ENCODE assay signal across 13 mouse cellular contexts in genomic region chr1:160306336-160306735, GRCm38 (mm10).
A peak's percentile ranks its signal among the peaks of the same experiment; 100 is the strongest.
DNase-seq lines count a peak whose midpoint lies in the region; ATAC-seq lines count a peak whose summit lies in the region.
"Had no signal": no experiment of that assay in that cellular context is flagged by ENCODE, and none has a peak within 500 bp of the region (broad histone marks: within the 10 kb centered on the region; RNA-seq: fewer than 3 reads in every experiment).

No protein-coding gene starts in this region.

- peaks cover 19% of the 10 kb centered on the region; the same call in 1 of the 2 replicates for H3K4me1 ChIP-seq in lung, embryonic 15.5 days

- no peak overlapping the region for H3K9ac ChIP-seq in lung, embryonic 15.5 days
- H3K9ac ChIP-seq: embryonic facial prominence, embryonic 15.5 days; hindbrain, embryonic 14.5 days had no signal

- no peaks in the 10 kb centered on the region for H3K9me3 ChIP-seq in lung, embryonic 15.5 days
- H3K9me3 ChIP-seq: embryonic facial prominence, embryonic 15.5 days; heart, embryonic 10.5 days had no signal

- H3K36me3 ChIP-seq in lung, embryonic 15.5 days: no peaks in the 10 kb centered on the region
- H3K36me3 ChIP-seq: embryonic facial prominence, embryonic 15.5 days; heart, embryonic 10.5 days had no signal

- 51% methylated on average over 6 of the region's 6 CpGs for WGBS in lung, embryonic 15.5 days

- no peak for DNase-seq in lung, postnatal 10 days
- DNase-seq in liver: peak; percentile 47
- DNase-seq in thymus, postnatal 36 days: peak; percentile 52 to 70
- DNase-seq in right cerebral cortex, postnatal 10 days (ENCODE audit: low spot score in 2 of 2): no peak
- no peak for DNase-seq in Muller cell, postnatal 12 days (ENCODE audit: inconsistent ontology term)
- DNase-seq in right cerebral cortex, postnatal 36 days (ENCODE audit: low spot score in 2 of 2): no peak
- DNase-seq: cerebellum, postnatal 25 days; kidney, postnatal 36 days had no signal

- no peak for ATAC-seq in lung, embryonic 15.5 days (ENCODE audit: borderline replicate concordance, extremely low read depth, low FRiP score, low TSS enrichment)
- ATAC-seq in monocyte, adult 5-6 weeks (replicated peaks; ENCODE audit: insufficient number of reproducible peaks, low FRiP score, low TSS enrichment, poor library complexity, severe bottlenecking): 0 out of 2 replicates have a peak, but pooled peaks have one; percentile 22

- no peak overlapping the region for H3K27ac ChIP-seq in lung, embryonic 15.5 days
- H3K27ac ChIP-seq: embryonic facial prominence, embryonic 15.5 days; hindbrain, embryonic 14.5 days had no signal

- peak overlapping the region; percentile 37; the same call in 1 of the 2 replicates for H3K4me2 ChIP-seq in lung, embryonic 15.5 days
- H3K4me2 ChIP-seq: embryonic facial prominence, embryonic 15.5 days; hindbrain, embryonic 14.5 days had no signal

- H3K4me3 ChIP-seq in lung, embryonic 15.5 days: no peak overlapping the region
- H3K4me3 ChIP-seq: embryonic facial prominence, embryonic 15.5 days; heart, embryonic 10.5 days had no signal

- H3K27me3 ChIP-seq in lung, embryonic 15.5 days: no peaks in the 10 kb centered on the region
- H3K27me3 ChIP-seq: embryonic facial prominence, embryonic 15.5 days had no signal

Comparison
In these comparisons a context has a peak if more than half of its experiments do, and no peak if none do; other contexts are left out.
1. DNase-seq: peak in liver (single experiment) and thymus, postnatal 36 days (2 of 2); none in lung, postnatal 10 days (single experiment), right cerebral cortex, postnatal 10 days (0 of 2), Muller cell, postnatal 12 days (single experiment) and right cerebral cortex, postnatal 36 days (0 of 2).